Mouse (Mus musculus) hindbrain, embryonic 15.5 days (tissue): ENCODE results near the gene Ip6k3. TPM values are rescaled to one million over a fixed set of nuclear protein-coding genes. Genes with fewer than 3 reads are reported as not detected.

ENCODE experiments used
- ATAC-seq: fragments of 200-750 bp; cut with Nextera tagmentation; 2 replicates; pipeline ENCODE4 v1.8.0; 2017; ENCODE audit warnings: low read depth, moderate number of reproducible peaks, moderate TSS enrichment; ENCODE audit not compliant: low FRiP score
- H3K27ac ChIP-seq: fragments of 300-500 bp; sonication (generic); replicated peaks from 2 replicates; pipeline ENCODE4 v1.5.1; 2015; ENCODE audit warnings: mild to moderate bottlenecking, inconsistent platforms
- H3K27me3 ChIP-seq: fragments of 300-500 bp; sonication (generic); 2 replicates; pipeline ENCODE4 v1.6.1; 2015; ENCODE audit warnings: control low read depth, inconsistent platforms
- H3K36me3 ChIP-seq: fragments of 300-500 bp; sonication (generic); 2 replicates; pipeline ENCODE4 v1.6.1; 2015; ENCODE audit warnings: control low read depth, inconsistent platforms
- H3K4me1 ChIP-seq: fragments of 300-500 bp; sonication (generic); replicated peaks from 2 replicates; pipeline ENCODE4 v1.6.1; 2015; ENCODE audit warnings: control low read depth, inconsistent platforms
- H3K4me2 ChIP-seq: fragments of 300-500 bp; sonication (generic); 2 replicates; pipeline ENCODE4 v1.6.1; 2015; ENCODE audit warnings: moderate library complexity, mild to moderate bottlenecking, inconsistent platforms
- H3K4me3 ChIP-seq: fragments of 300-500 bp; sonication (generic); 2 replicates; pipeline ENCODE4 v1.5.1; 2015; ENCODE audit warnings: mild to moderate bottlenecking, inconsistent platforms
- H3K9ac ChIP-seq: fragments of 300-500 bp; sonication (generic); 2 replicates; pipeline ENCODE4 v1.6.1; 2015; ENCODE audit warnings: inconsistent platforms
- H3K9me3 ChIP-seq: fragments of 300-500 bp; sonication (generic); 2 replicates; pipeline ENCODE4 v1.6.1; 2016; ENCODE audit warnings: control low read depth, inconsistent platforms
- WGBS: fragments of 180-500 bp; shearing (Covaris S2); methylation state at CpG from one replicate; pipeline ENCODE4 v1.1.7; 2015; 5-methylcytosine and 5-hydroxymethylcytosine counted together
- polyA plus RNA-seq: library from polyadenylated mRNA; unstranded; fragments of >200 nt; fragmentation: Nextera tagmentation; extraction: Ambion mirVana; gene quantifications from 2 replicates; pipeline ENCODE4 v1.2.1, GENCODE M21; 2015

Ip6k3 gene
- polyA plus RNA-seq, 1 experiment from 2014 or later = 0.26 TPM

DNA sequence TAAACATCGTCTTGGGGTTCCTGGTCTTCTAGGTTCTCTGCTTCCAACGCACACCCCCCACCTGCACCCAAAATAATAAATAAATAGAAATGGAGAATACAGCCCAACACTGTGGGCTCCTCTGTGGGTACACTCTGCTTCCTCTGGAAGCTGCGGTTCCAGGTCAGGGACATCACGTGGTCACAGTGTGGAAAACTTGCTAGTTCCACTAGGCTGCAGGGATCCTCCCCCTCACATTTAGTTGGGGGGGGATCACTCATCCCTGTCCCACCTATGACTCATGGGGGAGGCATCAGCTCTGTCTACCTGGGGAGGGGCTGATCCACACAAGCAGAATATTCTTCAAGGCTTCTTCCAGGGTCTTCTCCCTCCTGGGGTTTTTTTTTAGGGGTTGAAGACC is 23.4 kb downstream of the Ip6k3 start:
- Histone ChIP-seq H3K4me1 (peaks cover 54% of the 10 kb centered on the region), H3K36me3 (no peaks in the 10 kb centered on the region), H3K27ac (no peak overlapping the region), H3K4me3 (no peak overlapping the region), H3K4me2 (no peak overlapping the region), H3K9me3 (no peaks in the 10 kb centered on the region), H3K9ac (no peak overlapping the region), H3K27me3 (no peaks in the 10 kb centered on the region)
- 73% methylated on average over 4 of the region's 4 CpGs for WGBS
- no peak for ATAC-seq

GRCm38 (mm10) chr17:27141971-27142450 is 25.6 kb downstream of the Ip6k3 start:
- Histone ChIP-seq H3K36me3 (no peaks in the 10 kb centered on the region), H3K9ac (no peak overlapping the region), H3K4me1 (peaks cover 56% of the 10 kb centered on the region), H3K27me3 (no peaks in the 10 kb centered on the region), H3K4me3 (no peak overlapping the region), H3K4me2 (no peak overlapping the region), H3K9me3 (no peaks in the 10 kb centered on the region), H3K27ac (no peak overlapping the region)
- 42% methylated on average over 10 of the region's 10 CpGs for WGBS
- ATAC-seq = no peak

DNA sequence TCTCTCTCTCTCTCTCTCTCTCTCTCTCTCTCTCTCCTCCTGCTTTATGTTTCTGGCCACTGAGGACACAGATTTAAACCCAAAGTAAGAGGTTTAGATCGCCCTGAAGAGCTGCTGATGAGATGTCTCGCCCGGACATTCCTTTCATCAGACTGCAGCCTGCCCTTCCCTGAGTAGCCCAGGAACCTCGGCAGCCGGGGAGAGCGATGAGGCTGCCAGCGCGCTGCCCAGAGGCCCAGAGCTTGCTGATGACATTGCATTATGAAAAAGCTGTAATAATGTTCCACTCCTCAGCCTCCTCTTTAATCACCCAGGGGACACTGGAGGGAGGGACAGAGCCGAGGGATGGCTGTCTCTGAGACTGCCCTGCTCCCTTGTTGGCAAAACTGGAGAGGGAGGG is 27.3 kb downstream of the Ip6k3 start:
- WGBS = 32% methylated on average over 9 of the region's 9 CpGs
- H3K27ac ChIP-seq = peak overlapping the region; percentile 61
- no peaks in the 10 kb centered on the region for H3K9me3 ChIP-seq
- H3K4me2 ChIP-seq = no peak overlapping the region
- peaks cover 41% of the 10 kb centered on the region for H3K4me1 ChIP-seq
- no peak for ATAC-seq
- H3K36me3 ChIP-seq = no peaks in the 10 kb centered on the region
- no peak overlapping the region for H3K4me3 ChIP-seq
- no peaks in the 10 kb centered on the region for H3K27me3 ChIP-seq
- H3K9ac ChIP-seq = 0 out of 2 replicates have a peak overlapping the region, but pooled peaks have one; percentile 13

- Histone ChIP-seq H3K4me3 (no peak overlapping the region), H3K36me3 (no peaks in the 10 kb centered on the region), H3K4me2 (no peak overlapping the region), H3K27ac (peak overlapping the region; percentile 61), H3K4me1 (peaks cover 45% of the 10 kb centered on the region), H3K27me3 (no peaks in the 10 kb centered on the region), H3K9ac (no peak overlapping the region), H3K9me3 (no peaks in the 10 kb centered on the region)
- 43% methylated on average over 7 of the region's 7 CpGs for WGBS
- no peak for ATAC-seq
Observed at GRCm38 (mm10) chr17:27139304-27139703, 28.3 kb downstream of the Ip6k3 start.

GRCm38 (mm10) chr17:27138396-27138795 is 29.2 kb downstream of the Ip6k3 start:
- H3K9me3 ChIP-seq = no peaks in the 10 kb centered on the region
- no peak for ATAC-seq
- H3K36me3 ChIP-seq = no peaks in the 10 kb centered on the region
- whole genome bisulfite sequencing = 47% methylated on average over 9 of the region's 9 CpGs
- H3K4me2 ChIP-seq = no peak overlapping the region
- H3K4me3 ChIP-seq = no peak overlapping the region
- H3K9ac ChIP-seq = no peak overlapping the region
- no peaks in the 10 kb centered on the region for H3K27me3 ChIP-seq
- no peak overlapping the region for H3K27ac ChIP-seq
- peaks cover 44% of the 10 kb centered on the region for H3K4me1 ChIP-seq

DNA sequence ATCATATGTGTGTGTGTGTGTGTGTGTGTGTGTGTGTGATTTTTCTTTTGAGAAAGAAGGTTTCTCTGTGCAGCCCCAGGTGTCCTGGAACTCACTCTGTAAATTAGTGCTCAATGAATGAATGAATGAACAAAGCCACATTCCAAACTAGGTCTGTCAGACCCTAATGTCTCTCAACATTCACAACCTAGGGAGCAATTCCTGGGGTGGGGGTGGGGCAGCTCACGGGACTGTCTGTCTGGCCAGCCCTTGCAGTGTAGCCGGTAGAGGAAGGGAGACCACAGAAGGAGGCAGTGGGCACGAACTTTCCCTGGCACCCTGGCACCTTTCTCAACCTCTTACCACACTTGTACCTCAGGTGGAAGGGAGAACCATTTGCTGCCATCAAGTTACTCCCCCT is 32.9 kb downstream of the Ip6k3 start:
- ATAC-seq = no peak
- no peak overlapping the region for H3K4me3 ChIP-seq
- H3K4me2 ChIP-seq = no peak overlapping the region
- H3K9ac ChIP-seq = no peak overlapping the region
- H3K4me1 ChIP-seq = peaks cover 65% of the 10 kb centered on the region
- no peaks in the 10 kb centered on the region for H3K9me3 ChIP-seq
- WGBS = 32% methylated on average over 3 of the region's 3 CpGs
- H3K27me3 ChIP-seq = no peaks in the 10 kb centered on the region
- no peak overlapping the region for H3K27ac ChIP-seq
- H3K36me3 ChIP-seq = no peaks in the 10 kb centered on the region

- H3K36me3 ChIP-seq = no peaks in the 10 kb centered on the region
- 24% methylated on average over 9 of the region's 9 CpGs for WGBS
- H3K9me3 ChIP-seq = no peaks in the 10 kb centered on the region
- peaks cover 65% of the 10 kb centered on the region for H3K4me1 ChIP-seq
- ATAC-seq = peak; percentile 36
- no peaks in the 10 kb centered on the region for H3K27me3 ChIP-seq
- H3K27ac ChIP-seq = peak overlapping the region; percentile 88
- peak overlapping the region; percentile 54 for H3K4me3 ChIP-seq
- 0 out of 2 replicates have a peak overlapping the region, but pooled peaks have one; percentile 29 for H3K9ac ChIP-seq
- peak overlapping the region; percentile 58 for H3K4me2 ChIP-seq
Observed at GRCm38 (mm10) chr17:27134187-27134586, 33.4 kb downstream of the Ip6k3 start.

GRCm38 (mm10) chr17:27133551-27134141 is 33.9 kb downstream of the Ip6k3 start, which contains the start of gene Uqcc2:
Gene Uqcc2, minus strand, starts transcription at chr17:27133916.
- Histone ChIP-seq H3K9ac (peak within 1 kb of the TSS; percentile 72), H3K4me1 (peaks cover 62% of the 10 kb centered on the region), H3K4me3 (peak within 1 kb of the TSS; percentile 54), H3K36me3 (no peaks in the 10 kb centered on the region), H3K27ac (peak within 1 kb of the TSS; percentile 88), H3K9me3 (no peaks in the 10 kb centered on the region), H3K4me2 (peak within 1 kb of the TSS; percentile 58), H3K27me3 (no peaks in the 10 kb centered on the region)
- ATAC-seq = peak; percentile 91
- WGBS = 1% methylated on average over 46 of the region's 46 CpGs

DNA sequence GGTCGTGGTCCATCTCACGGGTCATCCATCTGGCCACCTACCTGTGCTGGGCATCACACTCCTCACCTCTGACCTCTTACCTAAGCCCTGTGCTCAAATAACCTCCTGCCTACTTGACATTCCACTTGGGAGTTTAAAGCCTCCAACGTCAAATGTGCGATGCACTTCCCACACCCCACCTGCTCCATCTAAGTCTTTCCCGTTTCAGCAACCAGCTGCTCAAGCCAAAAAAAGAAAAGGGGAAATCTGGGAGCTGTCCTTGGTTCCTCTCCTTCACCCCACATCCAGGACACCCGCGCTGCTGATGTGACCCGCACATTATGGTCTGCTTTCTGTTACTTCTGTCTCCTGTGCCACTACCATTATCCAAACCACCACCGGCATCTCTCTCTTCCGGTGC is 35.4 kb downstream of the Ip6k3 start:
- no peaks in the 10 kb centered on the region for H3K9me3 ChIP-seq
- no peak overlapping the region for H3K4me2 ChIP-seq
- 94% methylated on average over 10 of the region's 10 CpGs for WGBS
- H3K9ac ChIP-seq = no peak overlapping the region
- peaks cover 62% of the 10 kb centered on the region for H3K4me1 ChIP-seq
- H3K36me3 ChIP-seq = no peaks in the 10 kb centered on the region
- H3K27me3 ChIP-seq = no peaks in the 10 kb centered on the region
- H3K27ac ChIP-seq = no peak overlapping the region
- ATAC-seq = no peak
- no peak overlapping the region for H3K4me3 ChIP-seq

DNA sequence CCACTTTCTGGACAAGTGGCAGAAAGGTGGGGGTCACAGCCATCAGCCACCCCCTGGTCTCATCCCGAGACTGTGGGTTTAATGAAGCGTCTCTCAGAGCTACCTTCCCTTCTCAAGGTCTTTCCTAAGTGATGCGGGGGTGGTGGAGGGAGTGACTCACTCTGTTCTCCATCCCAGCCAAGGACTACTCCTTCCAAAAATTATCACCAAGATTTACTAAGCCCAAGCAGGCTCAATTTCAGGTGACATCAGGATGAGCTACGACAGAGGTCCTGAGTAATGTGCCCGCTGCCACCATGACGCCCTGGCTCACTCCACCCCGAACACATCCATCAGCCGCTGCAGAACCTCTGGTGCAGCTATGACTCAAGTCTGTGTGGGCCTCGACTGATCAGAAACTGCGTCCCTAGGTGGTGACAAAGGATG is 36.3 kb downstream of the Ip6k3 start:
- no peak overlapping the region for H3K4me2 ChIP-seq
- ATAC-seq = no peak
- no peaks in the 10 kb centered on the region for H3K27me3 ChIP-seq
- peaks cover 72% of the 10 kb centered on the region for H3K4me1 ChIP-seq
- no peak overlapping the region for H3K27ac ChIP-seq
- no peaks in the 10 kb centered on the region for H3K36me3 ChIP-seq
- H3K9ac ChIP-seq = no peak overlapping the region
- WGBS = 80% methylated on average over 10 of the region's 10 CpGs
- H3K4me3 ChIP-seq = no peak overlapping the region
- no peaks in the 10 kb centered on the region for H3K9me3 ChIP-seq

DNA sequence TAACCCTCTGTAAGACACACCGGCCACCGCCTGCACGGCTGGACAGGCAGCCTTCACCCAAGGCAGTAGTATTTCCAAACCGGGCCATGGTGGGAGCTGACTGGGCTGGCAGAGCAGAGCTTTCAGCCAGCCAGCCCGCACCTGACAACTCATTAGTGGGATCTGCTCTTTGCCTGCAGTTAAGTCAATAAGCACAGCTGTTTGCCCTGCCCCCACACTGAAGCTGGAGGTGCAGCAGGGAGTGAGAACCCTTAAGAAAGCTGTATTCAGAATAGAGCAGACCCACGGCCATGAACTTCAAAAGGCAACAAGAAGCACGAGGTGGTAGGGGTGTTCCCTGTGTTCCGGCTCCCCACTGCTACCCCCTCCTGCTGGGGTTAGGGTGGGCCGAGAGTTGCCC is 37.3 kb downstream of the Ip6k3 start:
- Histone ChIP-seq H3K27me3 (no peaks in the 10 kb centered on the region), H3K9ac (no peak overlapping the region; the same call in 1 of the 2 replicates), H3K4me2 (peak overlapping the region; percentile 9; the same call in 1 of the 2 replicates), H3K36me3 (no peaks in the 10 kb centered on the region), H3K4me1 (peaks cover 79% of the 10 kb centered on the region), H3K27ac (0 out of 2 replicates have a peak overlapping the region, but pooled peaks have one; percentile 27), H3K9me3 (no peaks in the 10 kb centered on the region), H3K4me3 (no peak overlapping the region)
- WGBS = 51% methylated on average over 9 of the region's 9 CpGs
- ATAC-seq = no peak

- no peak for ATAC-seq
- 0 out of 2 replicates have a peak overlapping the region, but pooled peaks have one; percentile 27 for H3K27ac ChIP-seq
- peak overlapping the region; percentile 9; the same call in 1 of the 2 replicates for H3K4me2 ChIP-seq
Observed at GRCm38 (mm10) chr17:27129819-27130218, 37.8 kb downstream of the Ip6k3 start.

More at GRCm38 (mm10) chr17:27129819-27130218, 37.8 kb downstream of the Ip6k3 start:
- Histone ChIP-seq H3K27me3 (no peaks in the 10 kb centered on the region), H3K36me3 (no peaks in the 10 kb centered on the region), H3K4me1 (peaks cover 81% of the 10 kb centered on the region), H3K9ac (no peak overlapping the region; the same call in 1 of the 2 replicates), H3K4me3 (no peak overlapping the region), H3K9me3 (no peaks in the 10 kb centered on the region)
- 83% methylated on average over 7 of the region's 7 CpGs for WGBS
